Mouse (Mus musculus): ENCODE measurements around the gene Tmem63a. TPM values are rescaled to one million over a fixed set of nuclear protein-coding genes. Genes with fewer than 3 reads are reported as not detected.
A peak's percentile ranks its signal among the peaks of the same experiment; 100 is the strongest.
"Not testable (repeated sequence)": the region's sequence is repeated elsewhere in the genome, so short reads cannot be mapped to it uniquely, and the experiment has no call there.

Tmem63a gene
- polyA plus RNA-seq, 2 experiments from 2014 or later: 13.5 to 13.7 TPM

DNA sequence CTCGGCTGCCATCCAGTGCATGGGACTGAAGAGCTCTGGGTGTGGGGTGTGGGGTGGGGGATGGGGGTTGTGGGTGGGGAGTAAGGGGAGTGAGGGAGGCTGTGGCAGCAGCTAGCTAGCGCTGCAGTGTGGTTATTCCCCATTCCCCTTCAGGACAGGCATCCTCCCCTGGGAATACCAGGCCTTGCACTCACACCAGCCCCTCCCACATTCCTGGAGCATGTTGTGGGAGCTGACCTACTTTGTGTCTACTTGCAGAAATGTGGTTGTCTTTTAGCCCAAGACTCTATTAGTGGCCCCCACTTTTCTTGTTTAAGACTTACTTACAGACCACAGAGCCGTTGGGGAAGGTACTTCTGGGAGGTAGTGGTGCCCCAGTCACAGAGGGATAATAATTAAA, 24.4 kb downstream of the Tmem63a start:
- no peak for ATAC-seq

- no peak for ATAC-seq
Measured at GRCm38 (mm10) chr1:180967261-180967660, 25.1 kb downstream of the Tmem63a start.

- ATAC-seq: no peak
Measured at GRCm38 (mm10) chr1:180972941-180973340, 30.8 kb downstream of the Tmem63a start.

DNA sequence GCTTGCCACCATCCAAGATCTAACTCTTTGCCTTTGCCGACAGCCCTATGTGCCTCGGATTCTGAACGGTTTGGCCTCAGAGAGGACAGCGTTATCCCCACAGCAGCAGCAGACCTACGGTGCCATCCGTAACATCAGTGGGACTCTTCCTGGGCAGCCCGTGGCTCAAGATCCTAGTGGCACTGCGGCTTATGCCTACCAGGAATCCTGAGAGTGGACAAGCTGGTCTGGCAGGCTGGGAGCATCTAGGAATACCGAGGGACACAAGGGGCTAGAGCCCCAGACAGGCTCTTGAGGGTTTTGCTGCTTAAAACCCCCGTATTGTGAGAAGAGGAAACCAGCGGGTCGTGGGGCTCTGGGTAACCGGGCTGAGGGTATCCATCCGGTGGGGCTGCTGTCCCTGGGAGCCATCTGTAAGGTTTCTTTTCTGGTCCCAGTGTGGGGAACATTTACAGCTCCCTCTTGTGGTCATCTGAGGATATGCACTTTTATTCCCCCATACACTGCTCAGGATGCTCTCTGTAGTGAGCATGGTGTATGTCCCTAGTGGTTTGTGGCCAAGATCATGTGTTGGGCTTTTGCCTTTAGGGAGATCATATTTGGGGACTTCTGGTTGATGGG, 32.1 kb downstream of the Tmem63a start:
- peak; percentile 55 for ATAC-seq

DNA sequence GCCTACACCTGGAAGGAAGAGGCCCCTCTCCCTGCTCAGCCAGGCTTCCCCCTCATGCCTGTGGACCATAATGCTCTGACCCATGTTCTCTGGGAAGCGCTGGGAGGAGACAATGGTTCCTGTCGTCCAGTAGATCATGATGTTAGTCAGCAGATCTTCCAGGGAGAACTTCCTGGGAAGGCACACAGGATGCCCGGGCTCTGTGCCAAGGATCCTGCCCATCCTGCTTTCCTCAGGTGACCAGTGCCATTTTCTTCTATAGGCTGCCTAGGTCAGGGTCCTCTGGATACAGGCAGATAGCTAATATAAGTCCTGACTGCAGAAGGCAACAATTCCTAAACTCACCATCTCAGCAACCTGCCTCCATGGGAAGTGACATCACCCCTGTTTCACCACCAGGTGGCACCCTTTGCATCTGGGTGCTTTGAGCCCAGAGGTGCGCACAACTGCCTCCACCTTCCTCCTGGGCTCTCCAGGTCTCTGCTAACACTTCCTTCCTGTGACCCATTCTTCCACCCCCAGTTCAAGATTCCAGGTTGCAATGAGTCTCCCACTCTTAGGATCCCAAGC, 34.1 kb downstream of the Tmem63a start:
- ATAC-seq: no peak

GRCm38 (mm10) chr1:180979484-180980251, 37.5 kb downstream of the Tmem63a start:
- ATAC-seq: no peak

DNA sequence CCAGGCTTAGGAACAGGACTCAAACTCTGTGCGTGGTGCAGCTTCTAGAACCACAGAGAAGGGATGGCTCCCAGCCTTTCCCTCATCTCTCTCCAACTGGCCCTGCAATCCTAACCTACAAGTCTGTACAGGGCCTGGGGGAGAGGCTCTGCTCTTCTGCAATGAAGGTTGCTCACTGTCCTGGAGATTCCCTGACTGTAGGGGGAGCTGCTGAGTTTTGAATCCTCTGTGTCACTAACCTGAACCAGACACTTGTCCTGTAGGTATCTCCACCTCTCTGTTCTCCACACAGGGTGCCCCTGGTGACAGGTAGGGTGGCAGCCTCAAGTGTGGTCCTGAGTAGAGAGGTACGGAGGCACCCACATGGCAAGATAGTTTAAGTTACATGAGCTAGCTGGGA, 38.3 kb downstream of the Tmem63a start:
- no peak for ATAC-seq

GRCm38 (mm10) chr1:180981298-180982046, 39.3 kb downstream of the Tmem63a start:
- ATAC-seq: not testable (repeated sequence)

GRCm38 (mm10) chr1:180986701-180987100, 44.6 kb downstream of the Tmem63a start:
- ATAC-seq: no peak

GRCm38 (mm10) chr1:180987759-180988158, 45.6 kb downstream of the Tmem63a start:
- ATAC-seq: peak; percentile 46

DNA sequence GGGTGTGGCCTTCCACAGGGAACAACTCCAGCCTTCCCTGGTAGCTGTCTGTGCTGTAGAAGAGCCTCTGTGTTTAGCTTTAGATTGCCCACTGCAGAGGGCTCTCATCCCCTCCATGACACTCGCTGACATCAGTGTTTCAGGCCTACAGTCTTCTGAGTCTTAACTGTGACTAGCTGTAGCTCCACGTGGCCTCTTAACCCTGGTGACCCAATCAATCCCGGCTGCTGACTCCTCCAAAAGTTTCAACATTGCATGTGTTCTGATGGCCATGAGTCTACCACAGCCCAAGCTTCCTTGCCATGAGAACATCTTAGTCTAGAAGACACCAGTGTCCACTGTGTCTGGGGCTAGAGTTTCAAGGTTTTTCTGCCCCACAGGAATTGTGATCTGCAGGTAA, 48.5 kb downstream of the Tmem63a start:
- ATAC-seq: no peak

DNA sequence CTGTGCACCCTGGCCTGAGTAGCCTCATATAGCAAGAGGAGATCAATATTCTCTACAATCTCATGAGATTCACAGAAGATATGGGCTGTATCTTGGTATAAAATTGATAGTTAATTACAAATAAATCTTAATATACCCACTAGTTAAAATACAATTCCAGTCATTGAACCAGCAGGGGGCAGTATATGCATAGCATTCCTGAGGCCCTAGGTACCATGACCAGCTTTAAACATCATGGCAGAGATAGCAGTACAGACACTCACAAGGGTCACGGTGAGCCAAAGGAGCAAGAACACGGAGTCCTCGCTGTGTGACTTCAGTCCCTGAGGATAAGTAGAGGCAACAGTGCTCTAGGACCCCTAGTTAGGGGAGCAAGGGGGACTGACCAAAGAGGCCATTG, 50.0 kb downstream of the Tmem63a start:
- ATAC-seq: peak; percentile 47

- no peak for ATAC-seq
Measured at GRCm38 (mm10) chr1:181000501-181001092, 58.5 kb downstream of the Tmem63a start.

DNA sequence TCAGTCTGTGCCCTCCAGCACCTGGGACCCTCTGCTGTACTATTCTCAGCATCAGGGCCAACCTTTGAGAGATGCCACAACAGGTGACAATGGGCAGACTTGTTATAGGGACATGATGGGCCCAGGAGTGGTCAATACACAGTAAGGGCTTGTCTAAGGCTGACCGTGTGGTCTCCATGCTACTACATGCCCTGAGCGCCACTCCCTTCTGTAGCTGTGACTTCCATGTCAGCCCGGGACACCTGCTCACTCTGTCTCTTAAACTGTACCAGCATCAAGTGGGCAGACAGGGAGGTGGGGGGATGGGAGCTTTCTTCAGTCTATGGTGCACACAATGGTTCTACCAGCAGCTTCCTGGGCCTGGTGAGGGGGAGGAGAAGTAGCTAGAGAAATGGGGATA, 59.1 kb downstream of the Tmem63a start:
- no peak for ATAC-seq

DNA sequence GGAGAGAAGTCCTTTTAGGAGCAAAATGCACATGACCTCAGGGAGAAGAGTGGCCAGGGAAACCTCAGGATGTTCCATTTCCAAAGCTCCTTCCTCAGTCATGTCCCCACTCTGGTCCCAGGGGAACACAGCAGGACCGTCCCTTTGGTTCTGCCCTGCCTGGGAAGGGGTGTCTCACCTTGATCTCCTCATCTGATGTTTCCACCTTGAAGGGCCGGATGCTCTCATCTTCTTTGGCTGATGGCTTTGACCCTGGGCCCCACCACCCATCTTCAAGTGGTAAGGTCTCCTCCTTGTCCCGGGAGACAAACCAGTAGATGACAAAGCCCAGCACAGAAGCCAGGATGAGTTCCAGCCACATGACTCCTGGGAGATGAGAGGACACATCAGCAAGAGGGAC, 59.5 kb downstream of the Tmem63a start:
- no peak for ATAC-seq

DNA sequence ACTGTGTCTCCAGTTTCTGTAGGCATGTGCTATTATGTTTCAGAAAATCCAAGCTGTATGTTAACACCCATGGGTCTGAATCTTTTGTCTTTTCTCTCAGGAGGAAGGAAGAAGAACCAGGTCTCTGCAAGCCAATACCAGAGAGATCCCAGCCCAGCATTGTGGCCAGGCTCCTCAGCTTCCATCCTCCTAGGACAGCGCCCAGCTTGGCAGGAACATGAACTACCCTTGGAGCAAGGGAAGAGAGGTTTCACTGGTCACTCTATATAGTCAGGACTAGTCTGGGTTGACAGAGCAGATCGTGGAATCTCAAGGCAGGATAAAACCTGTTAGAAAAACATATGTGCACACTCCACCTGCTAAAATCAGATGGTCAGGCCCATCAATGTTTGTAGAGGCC, 61.6 kb downstream of the Tmem63a start:
- no peak for ATAC-seq

DNA sequence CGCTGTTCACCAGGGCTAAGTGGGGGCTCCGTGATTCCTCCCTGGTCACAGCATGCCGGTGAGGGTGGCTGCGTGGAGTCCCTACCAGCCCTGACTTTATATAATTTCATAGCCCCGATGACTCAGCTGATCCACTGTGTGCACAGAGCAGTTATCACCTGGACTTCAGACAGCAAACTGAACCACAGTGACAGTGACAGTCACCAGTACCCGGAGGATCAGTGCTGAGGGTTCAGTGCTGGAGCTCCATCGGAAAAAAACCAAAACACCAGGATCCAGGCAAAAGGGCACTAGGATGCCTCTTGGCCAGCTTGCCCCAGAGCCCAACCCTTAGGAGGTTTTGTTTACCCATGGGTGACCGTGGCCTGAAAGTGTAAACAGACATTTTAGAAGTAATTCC, 63.2 kb downstream of the Tmem63a start:
- no peak for ATAC-seq

DNA sequence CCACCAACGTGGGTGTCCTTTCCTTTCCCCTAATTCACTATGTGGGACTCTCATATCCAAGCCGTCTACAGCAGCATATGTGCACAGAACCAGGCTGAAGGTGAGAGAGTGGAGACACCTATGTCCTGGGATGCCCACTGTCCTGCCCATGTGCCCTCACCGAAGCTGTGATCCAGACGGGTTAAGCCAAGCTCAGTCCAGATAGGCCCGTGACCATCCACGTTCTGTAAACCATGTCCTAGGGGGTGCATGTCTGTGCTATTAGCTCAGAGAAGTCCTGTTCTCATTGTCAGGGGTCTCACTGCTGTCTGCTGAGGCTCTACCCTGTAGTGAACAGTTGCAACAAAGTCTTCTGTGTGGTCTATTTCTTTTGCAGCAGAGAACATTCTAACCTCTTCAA, 65.7 kb downstream of the Tmem63a start:
- ATAC-seq: no peak

DNA sequence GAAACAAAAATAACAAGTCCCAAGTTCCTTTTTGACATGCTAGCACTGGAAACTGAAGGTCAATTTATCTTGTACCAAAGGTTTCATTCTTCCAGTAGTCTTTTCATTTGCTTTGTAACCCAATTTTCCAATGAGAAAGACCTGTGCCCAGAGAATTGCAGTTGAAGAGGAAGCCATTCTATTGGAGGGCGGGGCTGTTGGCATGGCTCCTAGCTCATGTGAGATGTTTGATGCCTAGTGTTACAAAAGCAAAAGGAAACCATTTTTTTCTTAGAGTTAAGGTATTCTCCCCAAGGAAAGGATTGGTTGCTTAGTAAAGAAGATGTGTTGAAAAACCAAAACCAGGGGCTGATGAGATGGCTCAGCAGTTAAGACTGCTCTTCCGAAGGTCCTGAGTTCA, 66.1 kb downstream of the Tmem63a start:
- no peak for ATAC-seq

- no peak for ATAC-seq
Measured at GRCm38 (mm10) chr1:181009011-181009590, 67.0 kb downstream of the Tmem63a start.

DNA sequence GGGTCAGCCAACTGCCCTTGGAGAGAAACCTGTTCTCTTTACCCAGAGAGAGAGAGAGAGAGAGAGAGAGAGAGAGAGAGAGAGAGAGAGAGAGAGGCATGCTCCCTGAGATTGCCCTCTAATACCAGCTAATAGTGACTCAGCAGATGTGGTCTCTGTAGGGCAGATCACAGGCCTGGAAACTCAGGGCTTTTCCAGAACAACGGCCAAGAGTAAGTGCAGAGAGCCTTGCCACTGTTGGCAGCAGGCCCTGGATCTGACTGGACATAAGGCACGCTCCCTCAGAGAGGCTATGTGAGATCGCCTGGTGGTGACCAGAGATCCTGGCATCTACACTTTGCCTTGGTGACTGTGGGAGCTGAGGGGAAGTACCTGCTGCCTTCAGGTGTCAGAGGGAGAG, 67.6 kb downstream of the Tmem63a start:
- ATAC-seq: no peak

DNA sequence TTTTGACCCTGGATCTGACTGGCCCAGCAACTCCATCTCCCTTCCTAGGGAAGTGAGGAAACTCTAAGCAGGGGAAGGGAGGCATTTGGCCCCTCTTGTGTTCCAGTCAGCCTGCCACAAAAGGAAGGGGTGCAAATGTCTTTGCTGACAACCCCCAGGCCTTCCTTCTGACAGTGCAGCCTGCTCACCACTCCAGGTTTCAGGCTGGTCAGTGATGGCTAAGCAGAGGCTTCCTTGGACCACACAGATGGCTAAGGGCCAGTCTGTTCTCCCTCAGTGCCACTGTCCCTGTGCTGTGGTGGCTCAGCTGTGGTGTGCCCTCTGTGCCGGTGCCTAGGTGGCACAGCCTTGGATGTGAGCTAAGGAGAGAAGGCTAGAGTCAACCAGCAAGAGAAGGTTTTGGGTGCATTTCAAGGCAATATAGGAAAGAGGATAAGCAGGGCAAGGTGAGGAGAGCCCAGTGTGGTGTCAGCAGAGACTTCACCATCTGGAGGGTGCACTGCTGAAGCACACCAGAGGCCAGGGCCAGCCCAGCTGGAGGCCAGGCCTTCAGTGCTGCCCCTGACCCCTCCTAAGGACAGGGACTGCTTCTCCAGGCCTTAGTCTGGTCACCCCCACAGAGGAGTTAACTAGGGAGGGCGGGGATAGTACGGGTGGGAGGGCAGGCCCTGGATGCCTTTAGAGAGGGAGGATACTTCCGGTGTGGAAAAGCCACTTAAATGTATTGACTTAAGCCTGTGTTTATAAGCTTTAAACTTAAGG, 68.2 kb downstream of the Tmem63a start:
- no peak for ATAC-seq
